Mouse (Mus musculus): ENCODE data around the gene Pira2. TPM values are rescaled to one million over a fixed set of nuclear protein-coding genes. Genes with fewer than 3 reads are reported as not detected.
"Not testable (repeated sequence)": the region's sequence is repeated elsewhere in the genome, so short reads cannot be mapped to it uniquely, and the experiment has no call there.

Pira2 gene
- total RNA-seq (2021): under 1 TPM; 0.23 to 0.56 TPM

DNA sequence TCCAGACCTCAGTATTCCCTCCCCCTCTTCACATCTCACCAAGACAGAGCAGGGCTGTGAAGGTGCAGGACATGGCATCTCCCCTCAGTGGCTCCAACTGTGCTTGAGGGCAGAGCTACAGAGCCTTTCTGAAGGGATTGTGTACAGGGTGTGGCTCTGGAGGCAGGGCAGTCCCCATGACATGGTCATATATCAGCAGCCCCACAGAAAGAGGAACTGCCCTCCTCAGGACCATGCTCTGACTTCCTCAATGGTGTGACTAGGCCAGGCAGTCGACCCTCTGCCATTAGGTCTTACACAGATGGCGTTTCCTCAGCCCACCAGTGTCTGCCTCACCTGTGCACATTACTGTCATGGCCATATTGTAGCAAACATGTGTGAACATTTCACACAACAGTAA is at the start of gene Pira2:
Gene Pira2, minus strand, starts transcription at position 101 of the 400 bp plus-strand sequence.
- DNase-seq (ENCODE audit: low spot score); intact Hi-C loops (cut with DNase I): not testable (repeated sequence)

DNA sequence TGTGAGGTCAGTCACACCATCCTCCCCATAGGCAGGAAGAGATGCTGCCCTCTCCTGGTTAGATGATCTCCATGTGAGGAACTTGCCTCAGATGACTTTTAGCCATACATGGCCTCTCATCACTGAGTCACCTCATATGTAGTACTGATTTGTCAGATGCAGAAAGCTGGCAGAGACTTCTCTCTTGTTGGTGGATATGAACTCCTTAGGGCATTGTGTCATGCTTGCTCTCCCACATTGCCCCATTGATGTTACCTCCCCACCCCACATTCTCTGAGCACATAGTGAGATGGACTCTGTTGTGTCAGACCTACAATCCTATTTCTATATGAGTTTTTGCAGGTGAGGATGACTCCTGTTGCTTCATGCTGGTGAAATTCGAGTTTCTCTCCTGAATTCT is 30.2 kb upstream of the Pira2 start:
- intact Hi-C loops (cut with DNase I); DNase-seq (ENCODE audit: low spot score): not testable (repeated sequence)

DNA sequence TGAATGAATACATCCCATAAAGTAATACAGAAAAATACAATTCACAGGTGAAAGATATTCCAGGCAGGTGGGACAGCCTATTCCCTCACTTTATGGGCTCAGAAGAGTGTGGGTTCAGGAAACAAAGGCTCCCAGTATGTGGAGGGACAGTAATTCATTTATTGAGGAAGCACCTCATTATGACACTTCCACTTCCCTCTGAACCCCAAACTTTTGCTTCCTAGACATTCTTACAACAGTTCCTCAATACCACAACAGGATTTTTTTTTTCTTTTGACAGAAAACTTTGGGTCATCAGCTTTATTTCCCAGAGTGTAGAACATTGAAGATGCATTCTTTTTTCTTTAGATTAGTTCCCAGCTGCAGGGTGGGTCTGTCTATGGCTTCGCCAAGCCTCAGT is 7.0 kb downstream of the Pira2 start:
- intact Hi-C loops (cut with DNase I); DNase-seq (ENCODE audit: low spot score): not testable (repeated sequence)

DNA sequence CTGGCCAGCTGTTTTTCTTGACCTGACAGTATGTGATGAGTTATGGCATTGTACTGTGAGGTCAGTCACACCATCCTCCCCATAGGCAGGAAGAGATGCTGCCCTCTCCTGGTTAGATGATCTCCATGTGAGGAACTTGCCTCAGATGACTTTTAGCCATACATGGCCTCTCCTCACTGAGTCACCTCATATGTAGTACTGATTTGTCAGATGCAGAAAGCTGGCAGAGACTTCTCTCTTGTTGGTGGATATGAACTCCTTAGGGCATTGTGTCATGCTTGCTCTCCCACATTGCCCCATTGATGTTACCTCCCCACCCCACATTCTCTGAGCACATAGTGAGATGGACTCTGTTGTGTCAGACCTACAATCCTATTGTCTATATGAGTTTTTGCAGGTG is 14.2 kb downstream of the Pira2 start:
- DNase-seq (ENCODE audit: low spot score); intact Hi-C loops (cut with DNase I): not testable (repeated sequence)

DNA sequence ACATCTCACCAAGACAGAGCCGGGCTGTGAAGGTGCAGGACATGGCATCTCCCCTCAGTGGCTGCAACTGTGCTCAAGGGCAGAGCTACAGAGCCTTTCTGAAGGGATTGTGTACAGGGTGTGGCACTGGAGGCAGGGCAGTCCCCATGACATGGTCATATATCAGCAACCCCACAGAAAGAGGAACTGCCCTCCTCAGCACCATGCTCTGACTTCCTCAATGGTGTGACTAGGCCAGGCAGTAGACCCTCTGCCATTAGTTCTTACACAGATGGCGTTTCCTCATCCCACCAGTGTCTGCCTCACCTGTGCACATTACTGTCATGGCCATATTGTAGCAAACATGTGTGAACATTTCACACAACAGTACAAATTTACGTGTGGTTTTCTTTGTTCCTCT is 19.3 kb downstream of the Pira2 start, which contains the start of gene Gm15448:
Gene Gm15448, minus strand, starts transcription at position 89 of the 400 bp plus-strand sequence.
- DNase-seq (ENCODE audit: low spot score); intact Hi-C loops (cut with DNase I): not testable (repeated sequence)

DNA sequence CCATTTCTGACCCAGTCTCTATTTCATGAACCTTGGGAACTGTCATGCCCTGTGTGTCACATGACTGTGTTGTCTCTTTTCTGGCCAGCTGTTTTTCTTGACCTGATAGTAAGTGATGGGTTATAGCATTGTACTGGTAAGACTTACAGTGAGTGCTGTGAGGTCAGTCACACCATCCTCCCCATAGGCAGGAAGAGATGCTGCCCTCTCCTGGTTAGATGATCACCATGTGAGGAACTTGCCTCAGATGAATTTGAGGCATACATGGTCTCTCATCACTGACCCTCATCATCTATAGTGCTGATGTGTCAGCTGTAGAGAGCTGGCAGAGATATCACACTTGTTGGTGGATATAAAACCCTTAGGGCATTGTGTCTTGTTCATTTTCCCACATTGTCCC is 32.9 kb downstream of the Pira2 start:
- intact Hi-C loops (cut with DNase I); DNase-seq (ENCODE audit: low spot score): not testable (repeated sequence)

DNA sequence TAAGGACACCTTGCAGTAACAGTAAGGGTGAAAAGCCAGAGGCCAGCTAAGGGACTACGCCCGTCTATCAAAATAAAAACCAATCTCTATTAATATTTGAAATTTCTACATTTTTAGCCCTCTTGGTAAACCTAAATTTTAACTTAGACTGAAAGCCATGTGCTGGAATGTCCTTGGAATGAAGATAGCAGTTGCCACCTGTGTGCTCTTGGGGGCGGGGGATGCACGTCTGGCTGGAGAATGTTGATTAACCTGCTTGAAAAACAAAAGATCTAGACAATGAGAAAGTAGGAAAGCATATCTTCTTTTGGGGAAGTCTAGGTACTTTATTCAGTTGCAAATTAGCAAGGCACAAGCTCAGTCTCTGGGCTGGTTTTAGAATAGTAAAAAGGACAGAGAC is 41.9 kb downstream of the Pira2 start:
- DNase-seq (ENCODE audit: low spot score); intact Hi-C loops (cut with DNase I): not testable (repeated sequence)

DNA sequence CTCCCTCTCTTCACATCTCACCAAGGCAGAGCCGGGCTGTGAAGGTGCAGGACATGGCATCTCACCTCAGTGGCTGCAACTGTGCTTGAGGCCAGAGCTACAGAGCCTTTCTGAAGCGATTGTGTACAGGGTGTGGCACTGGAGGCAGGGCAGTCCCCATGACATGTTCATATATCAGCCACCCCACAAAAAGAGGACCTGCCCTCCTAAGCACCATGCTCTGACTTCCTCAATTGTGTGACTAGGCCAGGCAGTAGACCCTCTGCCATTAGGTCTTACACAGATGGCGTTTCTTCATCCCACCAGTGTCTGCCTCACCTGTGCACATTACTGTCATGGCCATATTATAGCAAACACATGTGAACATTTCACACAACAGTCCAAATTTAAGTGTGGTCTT is 44.9 kb downstream of the Pira2 start:
- intact Hi-C loops (cut with DNase I); DNase-seq (ENCODE audit: low spot score): not testable (repeated sequence)

DNA sequence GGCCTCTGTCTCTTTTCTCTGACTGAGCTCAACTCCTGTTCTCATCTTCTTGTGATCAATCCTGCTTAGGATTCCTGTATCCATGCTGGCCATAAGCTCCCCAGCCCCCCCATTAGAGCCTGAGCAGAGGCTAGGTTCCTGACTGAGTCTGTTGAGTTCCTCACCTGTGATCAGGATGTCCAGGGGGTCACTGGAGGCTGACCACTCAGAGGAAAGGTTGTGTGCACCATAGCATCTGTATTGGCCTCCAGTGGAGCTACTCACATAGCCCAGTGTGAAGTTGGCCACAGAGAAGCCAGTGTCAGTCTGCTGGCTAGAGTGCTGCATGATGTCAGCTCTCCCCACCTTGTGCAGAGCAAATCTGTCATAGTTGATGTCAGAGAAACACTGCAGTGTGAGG is 48.6 kb downstream of the Pira2 start:
- intact Hi-C loops (cut with DNase I); DNase-seq (ENCODE audit: low spot score): not testable (repeated sequence)

Other genes starting within 250 kb of the Pira2 start
- gene Oscar, start 228.9 kb downstream of the Pira2 start, total RNA-seq (2021): under 1 TPM; 0.13 to 0.20 TPM
- gene Ndufa3, start 227.7 kb downstream of the Pira2 start, total RNA-seq (2021): 1,000 to 10,000 TPM; 1,735 to 1,752 TPM
- gene Tfpt, start 215.1 kb downstream of the Pira2 start, total RNA-seq (2021): 10 to 100 TPM; 16.9 to 20.0 TPM
- gene Prpf31, start 215.1 kb downstream of the Pira2 start, total RNA-seq (2021): 10 to 100 TPM; 22.2 to 25.1 TPM
- gene Cnot3, start 199.8 kb downstream of the Pira2 start, total RNA-seq (2021): 10 to 100 TPM; 24.7 to 30.6 TPM
- 10 to 100 TPM; 10.0 to 11.4 TPM for gene Leng1, start 179.2 kb downstream of the Pira2 start, total RNA-seq (2021)
- gene Tmc4, start 167.5 kb downstream of the Pira2 start, total RNA-seq (2021): under 1 TPM; 0.45 to 0.83 TPM
- gene Tsen34, start 152.2 kb downstream of the Pira2 start, total RNA-seq (2021): 10 to 100 TPM; 68.3 to 73.4 TPM
- gene Mboat7, start 151.5 kb downstream of the Pira2 start, total RNA-seq (2021): 10 to 100 TPM; 17.1 to 17.9 TPM
- 100 to 1,000 TPM; 589 to 617 TPM for gene Rps9, start 141.1 kb downstream of the Pira2 start, total RNA-seq (2021)
- 1 to 10 TPM; 1.3 to 2.1 TPM for gene Pirb, start 124.7 kb downstream of the Pira2 start, total RNA-seq (2021)
- gene Gm15448, start 19.4 kb downstream of the Pira2 start, total RNA-seq (2021): under 1 TPM; 0.20 to 0.39 TPM
- gene Gm14548, start 53.1 kb upstream of the Pira2 start, total RNA-seq (2021): under 1 TPM; 0.17 to 0.18 TPM
- under 1 TPM; 0.34 to 0.36 TPM for gene Lilra6, start 70.5 kb upstream of the Pira2 start, total RNA-seq (2021)
- 1 to 10 TPM; 1.1 to 1.3 TPM for gene Lair1, start 218.2 kb upstream of the Pira2 start, total RNA-seq (2021)

Data from heart, postnatal 25 days (tissue).